Mouse (Mus musculus) 3134 (cell line): ENCODE data around the gene Baz1b.
"Not testable (repeated sequence)": the region's sequence is repeated elsewhere in the genome, so short reads cannot be mapped to it uniquely, and the experiment has no call there.

Source experiments
- DNase-seq: peaks from one replicate; pipeline ENCODE4 v3.0.0-alpha.2; 2011; ENCODE audit warnings: low spot score; ENCODE audit not compliant: insufficient read length; ENCODE audit errors: extremely low read depth

Gene Baz1b

DNA sequence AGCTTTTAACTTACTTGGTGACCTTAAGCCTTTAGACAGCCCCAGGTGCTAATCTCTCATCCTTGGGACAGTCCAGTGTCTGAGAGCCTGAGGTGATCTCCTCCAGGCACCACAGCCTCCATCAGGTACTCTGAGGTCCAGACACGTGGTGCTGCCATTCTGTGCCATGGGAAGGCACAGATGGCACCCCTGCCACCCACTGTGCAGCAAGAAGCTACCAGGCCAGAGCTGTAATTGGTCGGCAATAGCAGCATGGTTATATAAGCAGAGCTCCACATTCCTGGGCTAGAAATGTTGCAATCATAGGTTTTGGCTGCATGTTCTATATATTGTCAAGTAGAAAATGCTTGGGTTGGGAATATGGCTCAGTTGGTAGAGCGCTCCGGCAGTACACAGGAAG, 8.1 kb upstream of the Baz1b start:
- DNase-seq, result no peak

- no peak for DNase-seq
Measured at GRCm38 (mm10) chr5:135179616-135180015, 7.4 kb upstream of the Baz1b start.

GRCm38 (mm10) chr5:135180796-135181195, 6.3 kb upstream of the Baz1b start:
- no peak for DNase-seq

GRCm38 (mm10) chr5:135181776-135182175, 5.3 kb upstream of the Baz1b start:
- no peak for DNase-seq

GRCm38 (mm10) chr5:135183131-135183861, 3.8 kb upstream of the Baz1b start:
- no peak for DNase-seq

- DNase-seq, result no peak
Measured at GRCm38 (mm10) chr5:135185016-135185415, 2.0 kb upstream of the Baz1b start.

- DNase-seq, result peak; percentile 36
Measured at GRCm38 (mm10) chr5:135185596-135185995, 1.5 kb upstream of the Baz1b start.

- no peak for DNase-seq
Measured at GRCm38 (mm10) chr5:135186231-135186620, 838 bp upstream of the Baz1b start.

DNA sequence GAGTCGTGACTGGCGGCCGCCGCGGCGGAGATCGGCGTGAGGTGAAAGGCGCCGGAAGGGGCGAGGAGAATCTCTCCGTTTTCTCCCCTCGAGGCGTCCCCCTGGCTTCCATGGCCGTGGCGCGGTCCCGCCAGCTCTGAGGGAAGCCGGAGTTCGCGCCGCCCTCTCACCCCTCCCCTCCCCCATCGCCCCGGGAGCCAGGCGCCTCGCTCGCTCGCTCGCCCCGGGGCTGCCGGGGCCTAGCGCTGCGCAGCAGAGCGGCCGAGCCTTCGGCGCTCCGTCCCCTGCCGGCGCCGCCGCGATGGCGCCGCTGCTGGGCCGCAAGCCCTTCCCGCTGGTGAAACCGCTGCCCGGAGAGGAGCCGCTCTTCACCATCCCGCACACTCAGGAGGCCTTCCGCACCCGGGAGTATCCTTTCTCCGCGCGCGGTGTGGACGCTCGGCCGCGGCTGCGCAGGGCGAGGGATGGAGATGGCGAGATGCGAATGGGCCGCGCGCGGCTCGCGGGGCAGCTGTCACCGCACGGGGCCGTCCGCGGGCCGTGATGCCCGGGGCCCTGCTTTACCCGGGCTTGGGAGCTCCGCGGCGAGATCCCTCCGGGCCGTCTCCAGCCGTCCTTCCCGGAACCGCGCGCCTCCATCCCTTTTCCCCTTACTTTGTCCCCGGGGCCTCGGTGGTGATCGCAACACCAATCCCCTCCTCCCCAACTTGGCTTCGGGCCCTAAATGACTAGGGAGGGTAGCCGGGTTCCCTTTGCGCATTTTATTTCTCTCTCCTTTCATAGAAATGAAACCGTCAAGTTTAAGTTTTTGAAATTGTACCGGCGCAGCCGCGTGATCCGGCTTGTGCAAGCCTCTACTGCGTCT, 517 bp downstream of the Baz1b start:
- DNase-seq, result no peak

DNA sequence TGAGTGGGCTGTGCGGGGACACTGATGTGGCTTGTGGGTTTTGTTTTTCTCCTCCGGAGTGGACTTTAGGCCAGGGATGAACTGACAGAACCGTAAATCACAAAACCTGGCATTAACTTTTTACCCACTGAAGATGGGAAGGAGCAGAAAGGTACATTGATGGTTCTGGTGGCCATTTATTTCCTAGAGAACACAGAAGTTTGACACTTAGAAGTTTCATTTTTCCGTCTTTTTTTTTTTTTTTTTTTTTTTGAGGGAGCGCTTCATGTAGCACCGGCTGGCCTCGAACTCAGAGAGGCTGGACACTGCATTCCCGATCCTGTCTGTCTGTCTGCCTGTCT, 1.1 kb downstream of the Baz1b start:
- no peak for DNase-seq

- no peak for DNase-seq
Measured at GRCm38 (mm10) chr5:135189281-135190022, 2.4 kb downstream of the Baz1b start.

DNA sequence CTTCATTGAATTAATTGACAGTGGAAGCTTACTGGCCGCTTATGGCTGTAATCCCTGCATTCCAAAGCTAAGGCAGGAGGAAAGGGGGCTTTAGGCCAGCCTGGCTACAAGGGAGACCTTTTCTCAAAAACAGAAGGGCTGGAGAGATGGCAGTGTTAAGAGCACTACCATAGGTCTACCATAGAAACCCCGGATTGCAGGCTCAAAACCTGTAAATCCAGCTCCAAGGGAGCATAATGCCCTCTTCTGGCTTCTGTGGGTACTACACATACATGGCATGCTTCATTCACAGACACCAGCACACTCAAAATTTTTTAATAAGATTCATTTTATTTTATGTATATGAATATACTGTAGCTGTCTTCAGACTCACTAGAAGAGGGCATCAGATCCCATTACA, 4.6 kb downstream of the Baz1b start:
- peak; percentile 42 for DNase-seq

DNA sequence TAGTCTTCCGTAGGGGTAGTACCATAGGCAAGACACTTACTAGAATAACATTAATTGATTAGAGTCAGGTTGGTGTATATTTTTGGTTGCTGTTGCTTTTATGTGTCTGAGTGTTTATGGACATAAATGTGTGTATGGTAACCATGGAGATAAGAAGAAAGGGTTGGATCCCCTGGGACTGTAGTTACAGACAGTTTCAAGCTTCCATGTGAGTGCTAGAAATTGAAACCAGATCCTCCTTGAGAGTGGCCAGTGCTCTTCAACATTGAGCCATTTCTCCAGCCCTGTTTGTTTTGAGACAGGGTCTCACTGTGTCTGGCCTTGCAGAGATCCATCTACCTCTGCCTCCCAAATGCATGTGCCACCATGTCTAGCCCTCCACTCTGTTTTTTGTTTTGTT, 5.4 kb downstream of the Baz1b start:
- no peak for DNase-seq

DNA sequence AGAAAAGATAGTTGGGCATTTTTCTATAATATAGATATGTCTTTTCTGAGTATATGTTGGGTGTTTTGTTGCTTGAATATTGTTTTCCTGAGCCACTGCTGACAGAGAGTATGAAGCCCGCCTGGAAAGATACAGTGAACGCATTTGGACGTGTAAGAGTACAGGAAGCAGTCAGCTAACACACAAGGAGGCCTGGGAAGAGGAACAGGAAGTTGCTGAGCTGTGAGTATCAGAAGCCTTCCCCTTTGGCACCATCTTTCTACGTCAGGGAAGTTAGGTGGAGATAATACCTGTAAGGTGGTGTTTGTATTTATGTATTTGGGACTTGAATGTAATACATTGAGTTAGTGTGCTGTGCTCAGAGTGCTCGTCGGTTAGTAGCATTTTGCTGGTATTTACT, 9.3 kb downstream of the Baz1b start:
- no peak for DNase-seq

- no peak for DNase-seq
Measured at GRCm38 (mm10) chr5:135202763-135203162, 15.7 kb downstream of the Baz1b start.

GRCm38 (mm10) chr5:135208197-135208596, 21.1 kb downstream of the Baz1b start:
- no peak for DNase-seq

DNA sequence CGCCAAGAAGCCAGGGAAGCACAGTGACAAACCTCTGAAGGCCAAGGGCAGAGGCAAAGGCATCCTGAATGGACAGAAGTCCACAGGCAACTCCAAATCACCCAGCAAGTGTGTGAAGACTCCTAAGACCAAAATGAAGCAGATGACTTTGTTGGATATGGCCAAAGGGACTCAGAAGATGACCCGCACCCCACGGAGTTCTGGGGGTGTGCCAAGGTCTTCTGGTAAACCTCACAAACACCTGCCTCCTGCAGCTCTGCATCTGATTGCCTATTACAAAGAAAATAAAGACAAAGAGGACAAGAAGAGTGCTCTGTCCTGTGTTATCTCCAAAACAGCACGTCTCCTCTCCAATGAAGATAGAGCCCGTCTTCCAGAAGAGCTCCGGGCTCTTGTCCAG, 29.8 kb downstream of the Baz1b start:
- DNase-seq, result no peak

DNA sequence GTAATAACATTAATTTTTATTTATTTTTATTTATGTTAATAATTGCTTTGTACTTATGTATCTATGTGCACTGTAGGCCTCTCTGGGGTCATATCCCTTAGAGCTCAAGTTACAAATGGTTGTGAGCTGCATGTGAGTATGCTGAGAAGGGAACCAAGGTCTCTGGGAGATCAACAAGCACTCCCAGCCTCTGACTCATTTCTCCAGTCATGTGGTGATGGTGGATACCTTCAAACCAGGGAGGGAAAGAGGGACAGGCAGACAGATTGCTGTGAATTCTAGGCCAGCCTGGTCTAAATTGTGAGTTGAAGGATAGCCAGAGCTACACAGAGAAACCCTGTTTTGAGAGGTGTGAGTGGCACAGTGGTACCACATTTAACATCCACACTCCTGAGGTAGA, 33.9 kb downstream of the Baz1b start:
- DNase-seq, result no peak

- no peak for DNase-seq
Measured at GRCm38 (mm10) chr5:135222066-135222465, 35.0 kb downstream of the Baz1b start.

DNA sequence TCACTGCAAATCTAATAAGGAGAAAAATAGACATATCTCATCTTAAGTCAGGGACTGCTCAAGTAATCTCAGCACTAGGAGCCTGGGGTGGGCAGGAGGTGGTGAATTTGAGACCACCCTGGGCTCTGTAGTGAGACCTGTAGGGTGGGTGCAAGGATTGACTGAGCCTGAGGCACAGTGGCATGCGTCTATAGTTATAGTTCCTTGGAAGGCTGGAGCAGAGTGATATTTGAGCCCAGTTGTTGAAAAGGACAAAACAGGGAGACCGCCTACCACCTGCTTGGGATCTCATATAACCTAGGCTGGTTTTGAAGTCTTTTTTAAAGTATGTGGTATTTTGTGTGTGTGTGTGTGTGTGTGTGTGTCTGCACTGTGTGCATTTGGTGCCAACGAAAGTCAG, 37.1 kb downstream of the Baz1b start:
- DNase-seq, result no peak

DNA sequence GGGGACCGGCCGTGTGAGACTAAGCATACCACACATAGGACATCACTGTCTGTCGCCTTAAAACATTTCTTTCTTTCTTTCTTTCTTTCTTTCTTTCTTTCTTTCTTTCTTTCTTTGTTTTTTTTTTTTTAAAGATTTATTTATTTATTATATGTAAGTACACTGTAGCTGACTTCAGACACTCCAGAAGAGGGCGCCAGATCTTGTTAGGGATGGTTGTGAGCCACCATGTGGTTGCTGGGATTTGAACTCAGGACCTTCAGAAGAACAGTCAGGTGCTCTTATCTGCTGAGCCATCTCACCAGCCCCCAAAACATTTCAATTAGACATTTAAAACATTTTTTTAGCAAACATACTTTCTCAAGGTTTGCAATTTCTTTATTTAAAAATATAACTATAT, 38.8 kb downstream of the Baz1b start:
- not testable (repeated sequence) for DNase-seq

GRCm38 (mm10) chr5:135230186-135230585, 43.1 kb downstream of the Baz1b start:
- DNase-seq, result no peak
